ENCODE assay signal across 9 mouse cellular contexts in the genomic region with DNA sequence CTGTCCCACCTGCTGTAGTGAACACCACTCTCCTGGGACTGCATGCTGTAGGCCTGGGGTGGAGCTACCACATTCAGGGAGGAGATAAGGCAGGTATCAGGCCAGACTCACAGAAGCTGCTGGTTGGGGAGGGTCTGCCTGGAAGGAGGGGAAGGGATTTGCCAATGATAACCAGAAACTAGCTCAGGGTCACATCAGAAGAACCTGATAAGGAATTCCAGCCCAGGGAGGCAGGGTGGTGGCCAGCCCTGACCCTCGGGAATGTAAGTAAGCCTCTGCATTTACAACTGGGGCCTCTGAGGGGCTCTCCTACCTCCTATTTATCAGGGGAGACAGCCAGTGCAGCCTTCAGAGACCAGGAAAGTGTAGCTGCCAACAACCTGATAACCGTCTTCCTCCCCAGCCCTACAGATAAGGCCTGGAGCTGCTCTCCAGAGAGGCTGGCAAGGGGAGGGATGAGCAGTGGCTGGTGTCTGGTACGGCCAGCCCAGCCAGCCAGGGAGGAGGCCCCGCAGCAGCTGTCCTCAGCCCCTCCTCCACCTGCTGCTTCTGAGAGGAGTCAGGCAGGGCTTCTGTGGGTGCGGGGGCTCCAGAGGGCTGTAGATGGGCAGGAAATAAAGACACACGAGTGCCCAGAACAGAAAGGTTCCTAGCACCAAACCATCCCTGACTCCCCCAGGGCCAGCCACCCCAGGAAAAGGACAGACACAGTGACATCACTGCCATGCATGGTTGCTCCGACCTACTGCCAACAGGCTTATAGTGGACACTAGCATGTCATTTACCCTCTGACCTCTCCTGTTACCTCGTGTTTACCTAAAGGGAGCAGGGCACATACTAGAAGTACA. TPM values are rescaled to one million over a fixed set of nuclear protein-coding genes. Genes with fewer than 3 reads are reported as not detected.
DNase-seq lines count a peak whose midpoint lies in the region; ATAC-seq lines count a peak whose summit lies in the region.
"Had no signal": no experiment of that assay in that cellular context is flagged by ENCODE, and none has a peak within 500 bp of the region (broad histone marks: within the 10 kb centered on the region; RNA-seq: fewer than 3 reads in every experiment).

No protein-coding gene starts in this region.

- peaks cover 6% of the 10 kb centered on the region; the same call in 1 of the 2 replicates for H3K4me1 ChIP-seq in hindbrain, embryonic 11.5 days (replicated peaks; ENCODE audit: control insufficient read depth, insufficient read depth, low read length)
- H3K4me1 ChIP-seq in hindbrain, embryonic 16.5 days (ENCODE audit: control insufficient read depth, insufficient read depth, low read depth, low read length) = peaks cover 13% of the 10 kb centered on the region
- peaks cover 38% of the 10 kb centered on the region for H3K4me1 ChIP-seq in embryonic facial prominence, embryonic 10.5 days

- H3K36me3 ChIP-seq in hindbrain, embryonic 11.5 days (ENCODE audit: control insufficient read depth, insufficient read depth, low read length) = no peaks in the 10 kb centered on the region; the same call in 1 of the 2 replicates
- peaks cover 32% of the 10 kb centered on the region for H3K36me3 ChIP-seq in hindbrain, embryonic 16.5 days (ENCODE audit: control insufficient read depth, insufficient read depth, low read length)
- peaks cover 40% of the 10 kb centered on the region for H3K36me3 ChIP-seq in embryonic facial prominence, embryonic 10.5 days (replicated peaks)

- H3K4me3 ChIP-seq in hindbrain, embryonic 11.5 days (ENCODE audit: low read depth, low read length) = no peak overlapping the region
- H3K4me3 ChIP-seq in hindbrain, embryonic 16.5 days (ENCODE audit: low read length) = no peak overlapping the region
- H3K4me3 ChIP-seq in embryonic facial prominence, embryonic 10.5 days = no peak overlapping the region
- H3K4me3 ChIP-seq: hindbrain, embryonic 15.5 days had no signal

- H3K27me3 ChIP-seq in hindbrain, embryonic 11.5 days (ENCODE audit: control insufficient read depth, insufficient read depth, low read length) = peaks cover 7% of the 10 kb centered on the region; the same call in 1 of the 2 replicates
- peaks cover 5% of the 10 kb centered on the region; the same call in 1 of the 2 replicates for H3K27me3 ChIP-seq in hindbrain, embryonic 16.5 days (replicated peaks; ENCODE audit: control insufficient read depth, insufficient read depth, low read length)
- H3K27me3 ChIP-seq in embryonic facial prominence, embryonic 10.5 days (replicated peaks; ENCODE audit: low read depth, poor library complexity, severe bottlenecking) = peaks cover 47% of the 10 kb centered on the region

- H3K9me3 ChIP-seq in hindbrain, embryonic 11.5 days (ENCODE audit: control insufficient read depth, low read length) = no peaks in the 10 kb centered on the region
- H3K9me3 ChIP-seq in hindbrain, embryonic 16.5 days (ENCODE audit: control insufficient read depth, low read length) = no peaks in the 10 kb centered on the region
- H3K9me3 ChIP-seq in embryonic facial prominence, embryonic 10.5 days = no peaks in the 10 kb centered on the region
- H3K9me3 ChIP-seq: hindbrain, embryonic 15.5 days had no signal

- no peak overlapping the region for H3K4me2 ChIP-seq in hindbrain, embryonic 11.5 days (replicated peaks; ENCODE audit: low read depth, low read length)
- no peak overlapping the region for H3K4me2 ChIP-seq in hindbrain, embryonic 16.5 days (ENCODE audit: low read length)

- H3K27ac ChIP-seq in hindbrain, embryonic 11.5 days (ENCODE audit: low read depth, low read length) = no peak overlapping the region
- no peak overlapping the region for H3K27ac ChIP-seq in hindbrain, embryonic 16.5 days (ENCODE audit: low read depth, low read length)
- H3K27ac ChIP-seq in embryonic facial prominence, embryonic 10.5 days (replicated peaks) = 0 out of 2 replicates have a peak overlapping the region, but pooled peaks have one; percentile 7
- H3K27ac ChIP-seq: hindbrain, embryonic 15.5 days had no signal

- WGBS in hindbrain, embryonic 11.5 days = 34% methylated on average over 8 of the region's 8 CpGs
- 37% methylated on average over 8 of the region's 8 CpGs for WGBS in hindbrain, embryonic 16.5 days
- WGBS in embryonic facial prominence, embryonic 10.5 days = 28% methylated on average over 8 of the region's 8 CpGs

- no peak for ATAC-seq in hindbrain, embryonic 11.5 days (ENCODE audit: low FRiP score)
- ATAC-seq in hindbrain, embryonic 16.5 days = no peak

- no peak overlapping the region for H3K9ac ChIP-seq in hindbrain, embryonic 11.5 days (ENCODE audit: low read depth, low read length)
- no peak overlapping the region for H3K9ac ChIP-seq in hindbrain, embryonic 16.5 days (ENCODE audit: low read depth, low read length)
- H3K9ac ChIP-seq: hindbrain, embryonic 15.5 days had no signal

- peak; percentile 12 for DNase-seq in hindbrain, embryonic 11.5 days (ENCODE audit: low spot score)
- peak; percentile 92 for DNase-seq in MEL-GATA-1-ER (ENCODE audit: extremely low read depth, low read depth)
- DNase-seq in embryonic facial prominence, embryonic 10.5 days (ENCODE audit: low spot score) = no peak
- peak; percentile 55 to 88 for DNase-seq in kidney, postnatal 25 days
- DNase-seq in spleen, postnatal 36 days (ENCODE audit: low spot score in 2 of 2) = peak; percentile 49 to 58
- DNase-seq in cerebellum, adult 9-11 months = no peak
- no peak for DNase-seq in gastrocnemius, postnatal 25 days

RNA-seq across cellular contexts. Expression of a gene that starts 2.1 kb away (rescaled TPM):
- polyA plus RNA-seq in hindbrain, embryonic 11.5 days (2014; fragmentation: Nextera tagmentation; extraction: Ambion mirVana) = 9.7 and 9.8 TPM in 2 replicates
- 13.9 and 14.9 TPM in 2 replicates for polyA plus RNA-seq in hindbrain, embryonic 16.5 days (2015; fragmentation: Nextera tagmentation; extraction: Ambion mirVana)
- polyA plus RNA-seq in embryonic facial prominence, embryonic 10.5 days (2016; fragmentation: Nextera tagmentation; extraction: Ambion mirVana) = 19.3 and 24.5 TPM in 2 replicates
- total RNA-seq in gastrocnemius, postnatal 25 days (2021) = 1 to 10 TPM; 2.2 to 3.4 TPM

RNA-seq across cellular contexts. Expression of a gene that starts 12.4 kb away (rescaled TPM):
- polyA plus RNA-seq in hindbrain, embryonic 11.5 days (2014; fragmentation: Nextera tagmentation; extraction: Ambion mirVana) = 11.8 and 14.2 TPM in 2 replicates
- 12.8 and 15.8 TPM in 2 replicates for polyA plus RNA-seq in hindbrain, embryonic 16.5 days (2015; fragmentation: Nextera tagmentation; extraction: Ambion mirVana)
- 24.9 and 27.3 TPM in 2 replicates for polyA plus RNA-seq in embryonic facial prominence, embryonic 10.5 days (2016; fragmentation: Nextera tagmentation; extraction: Ambion mirVana)
- 10 to 100 TPM; 19.6 to 21.4 TPM for total RNA-seq in gastrocnemius, postnatal 25 days (2021)

RNA-seq across cellular contexts. Expression of a gene that starts 18.5 kb away (rescaled TPM):
- polyA plus RNA-seq in hindbrain, embryonic 11.5 days (2014; fragmentation: Nextera tagmentation; extraction: Ambion mirVana) = not detected in 2 replicates
- not detected in 2 replicates for polyA plus RNA-seq in hindbrain, embryonic 16.5 days (2015; fragmentation: Nextera tagmentation; extraction: Ambion mirVana)
- not detected in 2 replicates for polyA plus RNA-seq in embryonic facial prominence, embryonic 10.5 days (2016; fragmentation: Nextera tagmentation; extraction: Ambion mirVana)
- not detected for total RNA-seq in gastrocnemius, postnatal 25 days (2021)
- polyA plus RNA-seq: hindbrain, embryonic 15.5 days had no signal

RNA-seq across cellular contexts. Expression of a gene that starts 49.0 kb away (rescaled TPM):
- 16.8 and 19.7 TPM in 2 replicates for polyA plus RNA-seq in hindbrain, embryonic 11.5 days (2014; fragmentation: Nextera tagmentation; extraction: Ambion mirVana)
- polyA plus RNA-seq in hindbrain, embryonic 16.5 days (2015; fragmentation: Nextera tagmentation; extraction: Ambion mirVana) = 16.5 and 17.1 TPM in 2 replicates
- 20.5 and 23.5 TPM in 2 replicates for polyA plus RNA-seq in embryonic facial prominence, embryonic 10.5 days (2016; fragmentation: Nextera tagmentation; extraction: Ambion mirVana)
- 10 to 100 TPM; 20.0 to 21.9 TPM for total RNA-seq in gastrocnemius, postnatal 25 days (2021)

RNA-seq across cellular contexts. Expression of a gene that starts 49.1 kb away (rescaled TPM):
- polyA plus RNA-seq in hindbrain, embryonic 11.5 days (2014; fragmentation: Nextera tagmentation; extraction: Ambion mirVana) = 10.7 and 11.4 TPM in 2 replicates
- polyA plus RNA-seq in hindbrain, embryonic 16.5 days (2015; fragmentation: Nextera tagmentation; extraction: Ambion mirVana) = 8.5 and 9.6 TPM in 2 replicates
- polyA plus RNA-seq in embryonic facial prominence, embryonic 10.5 days (2016; fragmentation: Nextera tagmentation; extraction: Ambion mirVana) = 12.1 and 13.8 TPM in 2 replicates
- 1 to 10 TPM; 2.2 to 2.7 TPM for total RNA-seq in gastrocnemius, postnatal 25 days (2021)

Comparison
In these comparisons a context has a peak if more than half of its experiments do, and no peak if none do; other contexts are left out.
1. DNase-seq: peak in hindbrain, embryonic 11.5 days (single experiment), MEL-GATA-1-ER (single experiment), kidney, postnatal 25 days (2 of 2) and spleen, postnatal 36 days (2 of 2); none in embryonic facial prominence, embryonic 10.5 days (single experiment), cerebellum, adult 9-11 months (single experiment) and gastrocnemius, postnatal 25 days (single experiment).